Mouse (Mus musculus) fat pad, adult 2 months (tissue): ENCODE measurements around the gene Ascc1.

ENCODE experiments used
- DNase-seq: peaks from one replicate; pipeline ENCODE4 v3.0.0-alpha.2; 2011; ENCODE audit warnings: low read depth, low spot score; ENCODE audit errors: extremely low read depth

Ascc1 gene

DNA sequence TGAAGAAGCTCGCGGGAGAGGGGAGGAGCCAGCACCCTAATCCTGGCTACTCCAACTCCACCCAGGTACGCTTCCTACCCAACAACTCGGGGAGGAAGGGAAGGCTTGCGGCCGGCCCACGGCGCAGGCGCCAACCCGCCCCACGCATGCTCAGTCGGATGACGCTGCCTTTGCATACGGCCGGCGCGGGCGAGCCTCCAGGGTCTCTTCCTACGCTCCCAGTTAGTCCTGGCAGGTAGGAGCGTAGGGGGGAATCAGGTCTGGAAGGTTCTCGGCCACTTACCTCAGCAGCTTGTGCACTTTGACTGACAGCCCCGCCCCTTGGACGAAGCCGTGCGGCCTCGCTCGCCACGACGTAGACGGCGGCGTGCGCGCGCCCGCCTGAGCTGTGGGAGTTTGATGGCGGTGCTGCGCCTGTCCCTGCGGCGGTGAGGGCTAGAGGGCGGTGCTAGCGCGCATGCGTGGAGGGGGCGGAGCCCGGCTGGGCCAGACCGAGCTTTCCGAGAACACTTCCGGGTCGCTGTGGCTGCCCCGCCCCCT, at the start of gene Ascc1, which contains the start of gene Anapc16:
TSS of gene Ascc1 (plus strand) at position 133 of the 540 bp plus-strand sequence.
TSS of gene Anapc16 (minus strand) at position 463 of the 540 bp plus-strand sequence.
- peak; percentile 45 for DNase-seq

- DNase-seq, result no peak
Observed at GRCm38 (mm10) chr10:59953564-59954039, 49.0 kb upstream of the Ascc1 start.

DNA sequence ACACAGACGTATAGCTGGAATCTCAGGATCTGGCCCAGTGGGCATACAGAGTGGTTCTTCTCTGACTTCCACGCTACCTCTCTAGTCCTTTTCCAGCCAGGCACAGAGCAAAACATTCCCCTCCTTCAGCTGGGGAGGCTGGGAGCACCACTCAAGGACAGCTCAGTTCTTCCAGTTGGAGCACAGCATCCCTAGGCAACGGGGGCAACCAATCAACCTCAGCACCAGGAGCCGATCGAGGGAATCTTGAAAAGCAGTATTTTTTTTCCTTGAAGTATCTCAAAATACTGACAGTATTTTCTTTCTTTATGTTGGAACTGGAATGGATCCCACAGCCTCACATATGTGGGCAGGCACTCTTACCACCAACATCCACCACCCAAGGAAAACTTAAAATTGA, 45.9 kb upstream of the Ascc1 start:
- no peak for DNase-seq

DNA sequence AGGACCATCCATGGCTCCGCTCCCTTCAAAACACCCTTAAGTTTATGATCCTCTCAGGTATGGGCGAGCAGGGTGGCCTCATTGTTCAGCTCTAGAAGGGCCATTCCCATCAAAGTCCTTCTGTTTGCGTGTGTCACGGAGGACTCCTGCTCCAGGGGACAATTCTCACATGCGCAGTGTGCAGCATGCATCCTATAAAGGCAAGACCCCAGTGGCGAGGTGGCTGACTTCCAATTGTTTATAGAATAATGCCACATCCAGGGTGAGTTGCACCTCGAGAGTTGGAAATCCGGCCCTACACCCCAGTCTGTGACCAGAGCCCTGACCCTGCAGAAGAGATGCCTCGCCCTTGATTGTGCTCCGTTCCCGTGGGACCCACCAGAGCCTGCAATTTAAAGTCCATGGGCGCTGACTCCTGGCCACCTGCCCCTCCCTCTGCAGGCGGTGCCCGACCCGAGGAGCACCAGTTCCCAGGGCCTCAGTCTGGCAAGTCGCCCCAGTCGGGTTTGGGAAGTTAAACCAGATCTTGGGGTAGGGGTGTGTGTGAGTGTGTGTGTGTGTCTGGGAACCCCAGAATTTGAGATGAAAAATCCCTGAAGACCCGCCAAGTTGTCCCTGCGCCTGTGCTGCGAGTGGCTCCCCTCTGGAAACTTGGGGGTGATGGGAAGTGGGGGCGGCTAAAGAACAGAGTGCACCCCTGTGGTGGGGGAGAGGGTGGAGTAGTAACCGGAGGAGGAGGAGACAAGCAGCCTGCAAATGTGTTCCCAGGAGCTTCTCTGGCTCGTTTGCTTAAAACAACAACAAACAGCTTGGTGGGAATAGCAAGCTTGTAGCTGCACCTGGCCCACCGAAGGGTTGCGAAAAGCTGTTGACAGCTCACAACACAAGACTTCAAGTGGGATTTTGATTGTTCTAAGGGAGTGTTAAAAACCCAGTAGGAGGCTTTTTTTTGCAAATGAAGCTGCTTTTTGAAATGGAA, 45.1 kb upstream of the Ascc1 start:
- DNase-seq, result no peak

DNA sequence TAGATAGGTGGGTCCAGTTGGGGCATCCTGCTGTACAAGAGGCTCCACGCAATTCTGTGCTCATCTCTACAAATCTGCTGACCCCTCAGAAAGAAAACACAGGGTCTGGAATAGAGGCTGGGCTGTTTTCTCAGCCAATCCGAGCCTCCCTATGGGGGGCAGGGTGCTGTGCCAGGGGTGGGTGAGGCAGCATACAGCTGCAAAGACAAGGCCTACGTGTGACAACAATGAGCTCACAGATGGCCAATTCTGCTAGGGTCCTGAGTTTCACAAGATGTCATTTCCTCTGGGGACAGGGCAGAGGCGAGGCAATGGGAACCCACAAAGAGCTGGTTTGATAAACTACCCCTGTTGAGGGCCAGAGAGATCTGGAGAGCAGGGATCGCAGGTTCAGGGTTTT, 44.1 kb upstream of the Ascc1 start:
- no peak for DNase-seq

DNA sequence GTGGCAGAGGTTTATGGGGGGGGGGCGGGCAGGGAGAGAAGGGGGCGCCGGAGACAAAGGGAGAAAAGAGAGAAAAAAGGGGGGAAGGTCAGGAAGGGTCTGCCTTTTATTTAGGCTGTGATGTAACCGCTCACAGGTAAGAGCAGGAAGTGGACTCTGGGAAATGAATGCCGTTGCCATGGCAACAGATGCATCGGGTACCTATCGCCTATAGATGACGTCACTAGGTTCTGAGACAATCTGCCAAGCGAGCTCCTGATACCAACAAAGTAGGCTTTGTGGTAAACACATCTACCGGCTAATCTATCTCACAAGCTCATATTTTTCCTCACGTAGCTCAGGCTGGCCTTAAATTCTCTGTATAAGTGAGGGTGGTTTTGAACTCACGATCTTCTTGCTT, 43.1 kb upstream of the Ascc1 start:
- no peak for DNase-seq

GRCm38 (mm10) chr10:59963609-59964008, 39.0 kb upstream of the Ascc1 start:
- no peak for DNase-seq

DNA sequence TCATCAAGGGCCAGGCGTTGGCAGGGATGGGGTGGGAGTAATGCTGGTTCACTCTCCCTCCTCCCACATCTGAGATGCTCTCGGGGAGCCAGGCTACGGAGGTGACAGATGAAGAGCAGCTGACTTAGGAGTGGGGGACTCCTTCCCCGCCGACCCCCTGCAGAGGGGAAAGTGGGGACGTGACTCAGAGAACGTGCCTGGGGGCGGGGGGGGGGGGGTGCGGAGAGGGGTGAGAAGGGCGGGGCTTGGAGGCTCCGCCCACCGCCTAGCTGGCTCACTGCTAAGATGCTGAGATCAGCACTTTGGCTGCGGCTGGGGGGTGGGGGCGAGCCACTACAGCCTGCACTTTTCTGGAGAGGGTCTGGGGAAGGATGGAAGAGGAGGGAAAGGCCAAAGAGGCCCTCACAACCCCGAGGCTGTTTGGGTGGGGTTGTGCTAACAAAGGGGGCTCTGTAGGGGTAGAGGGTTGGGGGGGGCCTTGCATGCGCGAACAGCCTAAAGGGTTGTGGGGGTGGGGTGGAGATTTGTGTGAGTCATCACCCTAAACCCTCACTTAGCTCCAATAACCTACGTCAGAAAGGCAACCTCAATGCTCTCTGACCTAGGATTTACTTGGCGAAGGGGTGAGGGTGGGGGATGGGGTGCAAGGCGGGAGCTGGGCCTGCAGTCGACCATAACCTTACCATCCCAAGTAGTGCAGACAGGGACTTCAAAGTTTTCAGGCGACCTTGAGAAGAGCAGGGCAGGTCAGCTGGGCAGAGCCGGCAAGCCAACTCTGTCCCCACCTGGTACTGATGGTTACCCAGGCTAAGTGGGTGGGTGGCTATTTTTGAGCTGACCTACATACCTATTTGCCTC, 37.9 kb upstream of the Ascc1 start:
- DNase-seq, result no peak

GRCm38 (mm10) chr10:59965362-59965695, 37.3 kb upstream of the Ascc1 start:
- DNase-seq, result no peak

DNA sequence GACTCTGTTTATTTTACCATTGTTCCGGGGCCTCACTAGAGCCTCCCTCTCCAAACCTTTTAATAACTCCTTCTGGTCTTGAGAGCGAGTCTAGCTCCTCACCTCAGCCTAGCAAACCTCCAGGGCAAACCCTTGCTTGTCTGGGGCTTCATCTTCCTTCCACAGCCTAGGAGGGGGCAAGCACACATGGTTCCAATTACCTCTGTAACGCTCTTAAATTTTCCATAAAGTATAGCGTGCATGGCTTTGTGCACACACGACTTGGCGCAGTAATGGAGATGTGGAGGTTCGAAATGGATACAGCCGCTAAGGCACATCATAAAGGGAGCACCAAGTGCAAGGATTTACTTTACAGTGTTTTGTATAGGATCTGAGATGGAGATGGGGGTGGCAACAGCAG, 36.8 kb upstream of the Ascc1 start:
- DNase-seq, result no peak

GRCm38 (mm10) chr10:59966743-59967142, 35.9 kb upstream of the Ascc1 start:
- no peak for DNase-seq

- no peak for DNase-seq
Observed at GRCm38 (mm10) chr10:59967309-59967942, 35.2 kb upstream of the Ascc1 start.

- no peak for DNase-seq
Observed at GRCm38 (mm10) chr10:59969821-59970449, 32.7 kb upstream of the Ascc1 start.

GRCm38 (mm10) chr10:59970450-59971062, 32.0 kb upstream of the Ascc1 start:
- DNase-seq, result no peak

DNA sequence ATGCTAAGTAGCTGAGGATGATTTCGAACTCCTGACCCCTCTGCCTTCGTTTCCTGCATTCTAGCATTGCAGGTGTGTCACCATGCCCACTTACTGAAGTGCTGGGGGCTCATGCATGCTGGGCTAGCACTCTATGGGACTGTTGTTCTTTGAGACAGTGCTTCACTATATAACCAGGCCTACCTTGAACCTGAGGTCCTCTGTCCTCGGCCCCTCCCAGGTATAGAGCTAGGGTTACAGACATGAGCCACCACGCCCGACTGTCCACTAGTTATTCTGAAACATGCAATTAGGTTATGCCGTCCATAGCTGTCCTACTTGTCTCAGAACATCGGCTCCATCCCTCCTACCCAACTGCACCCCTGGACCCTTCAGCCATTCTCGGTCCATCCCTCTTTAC, 30.8 kb upstream of the Ascc1 start:
- DNase-seq, result no peak

DNA sequence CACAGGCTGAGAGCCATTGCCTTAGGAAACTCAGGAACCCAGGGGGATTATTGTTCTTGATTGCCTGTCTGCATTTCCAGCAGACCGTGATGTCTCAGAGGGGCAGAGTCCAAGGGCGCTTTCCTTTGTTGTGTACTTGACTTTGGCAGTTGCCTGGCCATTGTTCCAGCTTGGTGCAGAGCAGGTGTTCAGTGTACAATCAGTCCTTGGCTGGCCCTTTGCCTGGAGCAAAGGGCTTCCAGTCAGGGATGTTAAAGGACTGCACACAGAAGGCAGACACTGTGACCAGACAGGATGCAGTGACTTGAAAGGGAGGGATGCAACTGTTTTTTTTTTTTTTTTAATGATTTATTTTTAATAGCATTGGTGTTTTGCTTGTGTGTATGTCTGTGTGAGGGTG, 30.1 kb upstream of the Ascc1 start:
- no peak for DNase-seq

- no peak for DNase-seq
Observed at GRCm38 (mm10) chr10:59972999-59973398, 29.6 kb upstream of the Ascc1 start.

DNA sequence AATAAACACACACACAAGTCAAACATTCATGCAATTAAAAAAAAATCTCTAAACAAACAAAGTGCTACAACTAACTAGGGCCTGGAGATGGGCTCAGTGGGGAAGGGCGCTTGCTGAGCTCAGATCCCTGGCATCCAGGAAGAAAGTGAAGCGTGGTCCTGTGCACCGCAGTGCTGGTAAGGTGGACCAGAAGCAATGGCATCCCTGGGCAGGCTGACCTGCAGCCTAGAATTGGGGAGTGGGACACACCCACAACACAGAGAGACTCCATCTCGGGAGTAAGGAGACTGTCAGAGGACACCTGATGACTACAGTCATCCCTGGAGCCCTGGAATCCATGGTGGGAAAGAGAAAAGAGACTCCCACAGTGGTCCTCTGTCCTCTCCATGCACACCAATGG, 29.2 kb upstream of the Ascc1 start:
- DNase-seq, result no peak

DNA sequence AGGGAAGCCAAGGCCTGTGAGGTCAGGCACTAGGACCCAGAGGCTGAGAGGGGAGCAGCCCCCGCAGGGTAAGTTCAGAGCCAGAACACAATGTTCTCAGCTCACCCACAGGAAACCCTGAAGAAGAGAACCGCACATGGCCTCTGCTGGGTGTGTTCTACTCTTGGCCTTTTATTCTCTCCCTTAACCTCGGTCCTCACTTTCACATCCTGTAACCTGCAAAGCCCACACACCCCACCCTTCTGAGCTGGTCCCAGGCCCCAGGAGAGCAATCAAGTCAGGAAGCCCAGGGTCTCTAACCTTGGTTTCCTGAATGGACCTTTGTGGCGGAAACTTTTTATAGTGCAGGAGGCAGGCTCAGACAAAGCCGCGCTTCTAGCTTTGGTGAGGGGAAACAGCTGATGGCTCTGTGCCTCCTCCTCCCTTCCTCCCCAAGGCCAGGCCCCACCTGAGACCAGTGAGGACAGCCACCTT, 28.4 kb upstream of the Ascc1 start:
- DNase-seq, result no peak

- DNase-seq, result no peak
Observed at GRCm38 (mm10) chr10:59974786-59975185, 27.8 kb upstream of the Ascc1 start.
